11 mouse cellular contexts compared by ENCODE assay signal in the genomic region with DNA sequence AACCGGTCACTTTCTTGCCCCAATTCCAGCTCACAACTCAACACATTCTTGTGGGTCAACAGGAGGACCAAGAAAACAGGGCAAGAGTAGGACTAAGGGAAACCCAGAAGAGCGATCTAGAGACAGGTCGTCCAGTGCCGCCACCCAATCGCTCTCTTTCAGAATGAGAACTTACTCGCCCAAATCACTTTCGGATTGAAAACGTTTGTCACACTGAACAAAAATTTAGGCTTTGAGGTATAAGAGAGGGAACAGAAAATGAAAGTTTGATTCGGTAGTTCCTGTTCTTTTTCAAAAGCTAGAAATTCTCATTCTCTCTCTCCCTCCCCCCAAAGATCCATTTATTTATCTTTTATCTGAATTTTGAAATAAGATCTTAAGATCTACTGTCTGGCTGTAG.
"Had no signal": no experiment of that assay in that cellular context is flagged by ENCODE, and none has a peak within 500 bp of the region (broad histone marks: within the 10 kb centered on the region; RNA-seq: fewer than 3 reads in every experiment).

No protein-coding gene starts in this region.

- H3K9ac ChIP-seq: kidney, embryonic 15.5 days; limb, embryonic 15.5 days; liver, embryonic 12.5 days; lung, embryonic 14.5 days; midbrain, embryonic 12.5 days had no signal

- H3K4me3 ChIP-seq: kidney, embryonic 15.5 days; limb, embryonic 15.5 days; liver, embryonic 12.5 days; midbrain, embryonic 12.5 days had no signal

- H3K4me2 ChIP-seq: kidney, embryonic 15.5 days; limb, embryonic 15.5 days; liver, embryonic 12.5 days; lung, embryonic 14.5 days; midbrain, embryonic 12.5 days had no signal

- H3K27me3 ChIP-seq: kidney, embryonic 15.5 days; limb, embryonic 15.5 days; liver, embryonic 12.5 days; midbrain, embryonic 12.5 days had no signal

- H3K4me1 ChIP-seq: kidney, embryonic 15.5 days; limb, embryonic 15.5 days; liver, embryonic 12.5 days; midbrain, embryonic 12.5 days had no signal

- H3K27ac ChIP-seq: kidney, embryonic 15.5 days; limb, embryonic 15.5 days; liver, embryonic 12.5 days; macrophage; midbrain, embryonic 12.5 days had no signal

- DNase-seq: kidney, postnatal 14 days; lung, embryonic 14.5 days; lung, postnatal 10 days; right cerebral cortex, postnatal 4 days; spleen, adult 18-20 months; thymus, postnatal 4 days had no signal

- ATAC-seq: liver, embryonic 12.5 days had no signal

- H3K36me3 ChIP-seq: liver, embryonic 12.5 days had no signal

- H3K9me3 ChIP-seq: kidney, embryonic 15.5 days; limb, embryonic 15.5 days; liver, embryonic 12.5 days; midbrain, embryonic 12.5 days had no signal
